Mouse (Mus musculus): ENCODE measurements around the gene Ang4.

GRCm38 (mm10) chr14:51777791-51778190 lies 4.4 kb upstream of the Ang4 start:
- TF ChIP-seq CTCF (conservative IDR thresholded peaks at IDR 0.05; ENCODE audit: low read length) (no peak), POU5F1 (IDR thresholded peaks at IDR 0.05; ENCODE audit: borderline replicate concordance, low read length) (no peak), NANOG (IDR thresholded peaks at IDR 0.05; ENCODE audit: borderline replicate concordance, low read length) (no peak)

Measured in E14TG2a.4 (cell line).